Mouse (Mus musculus) embryo, embryonic 10.5 days (tissue): Measurements from ENCODE around the gene Maip1.

Source experiments
- DNase-seq: peaks from one replicate; pipeline ENCODE4 v3.0.0-alpha.2; 2015; ENCODE audit warnings: low spot score

Gene Maip1

GRCm38 (mm10) chr1:57406187-57407151, at the start of gene Maip1, which contains the start of gene Tyw5:
Gene Maip1, plus strand, starts transcription at chr1:57406328.
Gene Tyw5, minus strand, starts transcription at chr1:57407101.
- peak; percentile 87 for DNase-seq

DNA sequence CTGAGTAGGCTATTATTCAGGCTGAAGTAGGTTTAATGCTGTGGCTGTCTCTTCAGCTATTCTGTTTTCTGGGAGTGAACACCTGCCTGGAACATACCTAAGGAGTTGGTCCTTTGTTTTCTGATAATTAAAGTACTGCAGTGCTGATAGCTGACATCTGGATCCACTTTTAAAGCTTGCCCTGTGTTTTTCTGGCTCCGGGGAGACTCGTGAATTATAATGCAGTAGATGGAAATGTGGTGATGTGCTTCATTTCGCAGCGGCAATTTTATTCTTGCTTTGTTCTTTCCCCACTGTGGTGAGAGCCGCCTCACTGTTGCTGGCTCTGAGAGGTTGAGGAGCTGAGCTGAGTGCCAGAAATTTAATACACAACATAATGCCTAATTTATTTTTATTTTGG, 47.6 kb upstream of the Maip1 start:
- DNase-seq, result no peak

GRCm38 (mm10) chr1:57367446-57367845, 38.7 kb upstream of the Maip1 start:
- DNase-seq, result no peak

- DNase-seq, result no peak
Observed at GRCm38 (mm10) chr1:57369111-57369510, 37.0 kb upstream of the Maip1 start.

DNA sequence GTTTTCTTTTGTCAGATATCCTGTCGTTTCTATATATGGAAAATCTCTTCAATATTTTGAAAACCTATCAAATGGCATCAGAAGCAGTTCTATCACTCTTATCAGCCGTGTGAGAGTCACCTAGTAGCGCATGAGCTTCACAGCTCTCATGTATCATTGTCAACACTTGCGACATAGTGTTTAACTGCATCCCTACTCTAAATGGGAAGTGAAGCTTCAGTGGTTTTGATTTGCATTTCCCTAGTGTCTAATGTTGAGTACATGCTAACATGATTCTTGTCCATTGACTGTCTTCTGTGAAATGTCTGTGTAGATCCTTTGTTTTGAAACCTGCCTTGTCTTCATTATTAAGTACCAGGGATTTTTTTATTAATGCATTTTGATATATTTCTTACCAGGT, 35.7 kb upstream of the Maip1 start:
- no peak for DNase-seq

DNA sequence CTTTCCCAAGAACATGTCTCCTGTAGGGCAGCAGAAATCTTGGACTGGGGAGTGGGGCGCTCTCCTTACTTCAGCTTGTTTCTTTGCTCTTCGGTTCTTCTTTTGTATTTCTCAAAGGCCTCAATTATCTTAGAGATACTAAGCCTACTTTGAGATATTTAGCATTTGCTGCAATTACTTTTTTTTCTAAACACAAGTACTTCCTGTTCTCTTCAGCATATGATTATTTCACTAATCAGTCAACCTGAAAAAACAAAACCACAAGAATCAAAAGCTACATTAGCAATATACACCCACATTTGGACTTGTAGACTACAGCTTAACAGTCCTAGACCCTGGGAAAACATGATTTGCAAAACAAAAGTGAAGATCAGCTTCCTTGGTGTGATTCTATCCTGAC, 30.9 kb upstream of the Maip1 start:
- DNase-seq, result no peak

DNA sequence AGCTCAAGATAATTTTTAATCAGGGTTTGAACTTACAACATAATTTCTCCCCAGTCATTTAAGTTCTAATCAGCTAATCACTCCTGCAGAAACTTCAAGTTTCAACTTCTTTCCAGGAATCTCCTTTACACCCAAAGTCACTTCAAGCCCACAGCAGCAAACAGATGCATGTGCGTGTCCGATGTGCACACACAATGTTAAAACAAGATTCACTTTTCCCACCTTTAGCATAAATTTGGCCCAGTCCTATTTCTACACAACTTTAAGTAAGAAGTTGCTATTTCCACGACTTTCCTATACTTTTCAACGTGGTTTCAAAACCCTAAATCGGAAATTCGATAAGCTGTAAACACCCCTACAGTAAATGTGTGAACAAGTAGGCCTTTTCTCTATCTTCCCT, 29.3 kb upstream of the Maip1 start:
- no peak for DNase-seq

- peak; percentile 94 for DNase-seq
Observed at GRCm38 (mm10) chr1:57377376-57378341, 28.5 kb upstream of the Maip1 start, which contains the start of gene 1700066M21Rik. Gene 1700066M21Rik, plus strand, starts transcription at chr1:57377620.

DNA sequence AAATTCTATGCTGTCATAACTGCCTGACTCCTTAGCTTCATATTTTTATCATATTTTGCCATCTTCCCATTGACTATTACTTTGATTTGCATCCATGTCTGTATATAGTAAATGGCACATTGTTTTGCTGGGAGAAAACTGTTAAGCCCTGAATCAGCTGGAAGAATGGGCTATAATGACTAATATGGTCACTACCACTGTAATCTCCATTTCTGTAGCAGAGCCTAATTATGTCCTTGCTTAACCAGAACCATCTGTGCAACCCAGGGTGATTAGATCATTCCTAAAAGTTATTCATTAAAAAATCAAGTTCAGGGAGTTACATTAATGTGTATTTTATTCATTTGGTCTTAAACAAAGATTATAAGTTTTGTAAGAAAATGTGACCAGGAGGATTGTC, 19.6 kb upstream of the Maip1 start:
- DNase-seq, result no peak

DNA sequence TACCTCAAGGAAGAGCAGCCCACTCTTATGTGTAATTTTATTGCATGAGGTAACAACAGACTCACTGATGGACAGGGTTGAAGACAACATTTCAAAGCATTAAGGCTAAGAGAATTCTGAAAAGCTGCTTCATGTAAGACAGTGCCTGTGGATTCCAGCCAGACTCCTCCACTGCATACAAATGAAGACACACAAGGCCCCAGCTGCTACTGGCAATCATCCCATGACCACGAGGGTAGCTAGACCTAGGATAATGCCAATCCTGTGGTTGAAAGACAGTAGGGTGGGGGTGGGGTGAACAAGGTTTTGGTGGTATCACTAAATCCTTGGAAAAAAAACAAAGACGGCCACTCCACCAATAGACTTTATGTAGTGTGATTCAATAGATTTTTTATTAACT, 18.3 kb upstream of the Maip1 start:
- no peak for DNase-seq

- DNase-seq, result no peak
Observed at GRCm38 (mm10) chr1:57388402-57389155, 17.5 kb upstream of the Maip1 start.

- DNase-seq, result no peak
Observed at GRCm38 (mm10) chr1:57390993-57391790, 14.9 kb upstream of the Maip1 start.

- DNase-seq, result no peak
Observed at GRCm38 (mm10) chr1:57392417-57392816, 13.7 kb upstream of the Maip1 start.

GRCm38 (mm10) chr1:57394051-57394450, 12.1 kb upstream of the Maip1 start:
- DNase-seq, result peak; percentile 66

DNA sequence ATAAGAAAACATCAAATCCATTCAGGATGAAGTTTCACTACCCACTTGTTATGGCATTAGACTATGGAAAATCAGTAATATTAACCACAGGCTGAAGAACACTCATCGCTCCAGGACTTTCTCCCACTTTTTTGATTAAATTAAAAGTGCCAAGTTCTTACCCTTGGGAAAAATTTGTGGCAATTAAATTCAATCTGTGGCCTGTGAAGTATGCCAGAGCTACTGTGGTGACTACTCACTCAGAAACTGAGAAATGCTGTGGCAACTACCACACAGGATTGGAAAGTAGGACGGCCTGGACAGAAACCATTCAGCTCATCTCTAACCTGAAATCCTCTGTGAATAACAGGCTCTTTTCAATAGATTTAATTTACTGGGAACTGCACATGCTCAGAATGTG, 5.8 kb upstream of the Maip1 start:
- DNase-seq, result no peak

DNA sequence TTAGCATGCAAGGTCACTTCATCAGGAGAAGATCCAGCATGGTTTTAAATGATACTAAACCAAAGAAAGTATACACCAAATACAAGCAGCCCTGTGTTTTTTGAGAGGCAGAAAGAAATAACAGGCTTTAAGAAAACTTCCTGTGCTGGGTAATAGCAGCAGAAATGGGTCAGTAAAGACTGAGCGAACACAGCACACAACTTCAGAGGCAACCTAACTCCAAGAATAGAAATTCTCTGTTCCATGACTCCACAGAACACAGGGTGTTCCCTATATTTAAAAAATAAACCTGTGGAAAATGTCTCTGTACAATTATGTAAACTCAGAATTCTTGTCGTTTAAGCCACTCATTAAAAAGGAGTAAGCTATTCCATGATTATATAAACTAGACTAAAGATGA, 5.3 kb upstream of the Maip1 start:
- DNase-seq, result no peak

DNA sequence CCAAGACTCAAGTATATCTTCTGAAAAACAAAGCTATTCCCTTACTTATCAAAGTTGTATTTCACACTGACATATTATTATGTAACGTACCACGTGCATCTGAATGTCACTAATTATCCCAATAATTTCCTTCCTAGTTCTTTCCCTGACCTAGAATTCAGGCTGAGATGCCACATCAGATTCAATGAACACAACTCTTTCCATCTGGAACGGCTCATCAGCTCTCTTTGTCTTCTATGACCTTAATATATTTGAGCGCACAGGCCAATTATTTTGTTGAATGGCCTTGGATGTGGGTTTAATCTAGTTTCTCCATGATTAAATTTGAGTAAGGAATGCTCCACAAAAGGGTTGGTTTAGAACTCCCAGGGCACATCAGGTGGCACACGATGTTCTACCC, 4.0 kb upstream of the Maip1 start:
- DNase-seq, result no peak

DNA sequence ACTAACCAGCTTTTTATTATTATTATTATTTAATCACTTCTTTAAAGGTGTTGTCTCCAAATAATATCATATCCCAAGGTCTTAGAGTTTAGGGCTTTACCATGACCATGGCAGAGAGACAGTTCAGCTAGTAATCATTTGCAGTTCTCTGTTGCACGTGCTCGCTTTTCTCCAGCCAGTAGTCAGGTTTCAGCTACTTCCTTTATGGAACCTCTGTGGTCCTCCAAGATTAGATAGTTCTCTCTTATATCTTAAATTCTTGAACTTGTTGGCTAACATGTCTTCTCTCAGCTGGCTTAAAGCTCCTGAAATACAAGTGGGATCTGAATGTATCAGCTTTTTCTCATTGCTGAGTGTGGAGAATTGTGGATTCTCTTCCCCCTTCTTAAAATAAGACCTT, 2.9 kb downstream of the Maip1 start:
- no peak for DNase-seq

GRCm38 (mm10) chr1:57413397-57413796, 7.3 kb downstream of the Maip1 start:
- DNase-seq, result no peak

DNA sequence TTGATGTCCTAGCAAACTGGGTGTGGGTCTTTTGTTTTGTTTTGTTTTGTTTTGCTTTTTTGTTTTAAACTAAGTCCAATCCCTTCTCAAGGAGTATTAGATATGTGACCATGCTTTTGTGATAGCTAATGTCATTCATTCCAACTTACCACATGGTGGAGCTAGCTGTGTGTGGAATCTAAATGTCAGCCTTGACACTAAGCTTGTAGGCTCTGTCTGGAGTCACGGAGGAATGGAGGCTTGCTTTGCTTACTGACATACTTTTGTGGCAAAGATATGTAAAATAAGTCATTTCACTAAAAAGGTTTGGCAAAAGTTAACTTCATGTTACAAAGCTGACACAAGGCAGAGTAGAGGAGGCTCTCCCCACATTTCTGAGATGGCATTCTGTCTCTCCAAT, 17.6 kb downstream of the Maip1 start:
- DNase-seq, result peak; percentile 74
